Comparison of ENCODE assay signal across 1 mouse cellular context in the genomic region with DNA sequence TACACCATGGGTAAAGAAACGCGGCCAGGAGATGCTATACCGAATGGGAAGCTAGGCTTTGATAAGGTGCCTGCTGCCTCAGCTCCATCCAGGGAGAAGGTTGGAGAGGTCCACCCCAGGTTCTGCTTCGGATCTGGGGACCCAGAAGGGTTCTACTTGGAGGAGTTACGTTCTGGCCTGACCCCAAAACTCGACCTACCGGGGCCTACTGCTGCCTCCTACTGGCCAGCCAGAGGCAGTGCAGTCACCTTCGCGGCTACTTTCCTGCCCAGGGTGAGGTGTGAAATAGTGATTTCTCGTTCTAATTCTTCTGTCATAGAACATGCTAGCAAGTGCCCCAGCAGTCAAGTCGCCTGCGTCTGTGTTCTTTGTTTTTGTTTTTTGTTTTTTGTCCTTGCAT.
TF ChIP-seq lines count a peak whose summit lies in the region.

No protein-coding gene starts in this region.

TF ChIP-seq in MEL, 35 proteins besides CTCF, POLR2A, EP300 and RAD21:
- TF ChIP-seq RCOR1 (IDR thresholded peaks at IDR 0.05; ENCODE audit: low read depth, low read length) (no peak), SMC3 (IDR thresholded peaks at IDR 0.05; ENCODE audit: low read depth, low read length) (peak; percentile 28), ETS1 (IDR thresholded peaks at IDR 0.05; ENCODE audit: low read depth, low read length) (no peak), E2F4 (IDR thresholded peaks at IDR 0.05; ENCODE audit: borderline replicate concordance, low read depth, low read length) (no peak), ZNF384 (IDR thresholded peaks at IDR 0.05; ENCODE audit: low read depth, low read length) (no peak), CHD2 (IDR thresholded peaks at IDR 0.05; ENCODE audit: low read length) (no peak), CHD1 (IDR thresholded peaks at IDR 0.05; ENCODE audit: low read depth, low read length) (no peak)
